Mouse (Mus musculus): ENCODE measurements around the gene Klk1b11.
"Not testable (repeated sequence)": the region's sequence is repeated elsewhere in the genome, so short reads cannot be mapped to it uniquely, and the experiment has no call there.

The Klk1b11 gene

DNA sequence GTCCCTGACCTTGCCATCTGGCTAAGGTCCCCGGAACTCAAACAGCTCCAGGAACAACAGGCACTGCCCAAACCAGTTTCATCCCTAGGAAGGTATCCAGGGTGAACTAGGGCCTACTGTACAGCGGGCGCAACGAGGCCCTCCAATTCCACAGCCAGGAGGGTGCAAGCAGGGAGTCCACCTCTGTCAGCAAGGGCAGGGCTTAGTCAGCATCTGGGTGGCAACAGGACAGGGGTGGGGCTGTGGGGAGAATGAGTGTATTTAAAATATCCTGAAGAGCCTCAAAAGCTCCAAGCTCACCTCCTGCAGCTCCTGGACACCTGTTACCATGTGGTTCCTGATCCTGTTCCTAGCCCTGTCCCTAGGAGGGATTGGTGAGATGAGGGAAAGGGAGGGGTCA lies at the start of gene Klk1b11:
Klk1b11 (plus strand) TSS at position 301 of the 400 bp plus-strand sequence.
- not testable (repeated sequence) for DNase-seq (ENCODE audit: low spot score in 2 of 2)

DNA sequence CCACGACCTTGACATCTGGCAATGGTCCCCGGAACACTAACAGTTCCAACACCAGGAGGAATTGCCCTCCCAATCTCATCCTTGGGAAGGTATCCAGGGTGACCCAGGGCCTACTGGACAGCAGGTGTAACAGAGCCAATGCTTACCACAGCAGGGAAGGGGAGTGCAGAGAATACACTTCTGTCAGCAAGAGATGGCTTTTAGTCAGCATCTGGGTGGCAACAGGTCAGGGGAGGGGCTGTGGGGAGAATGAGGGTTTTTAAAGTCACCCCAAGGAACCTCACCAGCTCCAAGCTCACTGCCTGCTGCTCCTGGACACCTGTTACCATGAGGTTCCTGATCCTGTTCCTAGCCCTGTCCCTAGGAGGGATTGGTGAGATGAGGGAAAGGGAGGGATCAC lies 45.3 kb upstream of the Klk1b11 start, which contains the start of gene Klk1b8:
Klk1b8 (plus strand) TSS at position 301 of the 400 bp plus-strand sequence.
- no peak for DNase-seq (ENCODE audit: low spot score in 2 of 2)

DNA sequence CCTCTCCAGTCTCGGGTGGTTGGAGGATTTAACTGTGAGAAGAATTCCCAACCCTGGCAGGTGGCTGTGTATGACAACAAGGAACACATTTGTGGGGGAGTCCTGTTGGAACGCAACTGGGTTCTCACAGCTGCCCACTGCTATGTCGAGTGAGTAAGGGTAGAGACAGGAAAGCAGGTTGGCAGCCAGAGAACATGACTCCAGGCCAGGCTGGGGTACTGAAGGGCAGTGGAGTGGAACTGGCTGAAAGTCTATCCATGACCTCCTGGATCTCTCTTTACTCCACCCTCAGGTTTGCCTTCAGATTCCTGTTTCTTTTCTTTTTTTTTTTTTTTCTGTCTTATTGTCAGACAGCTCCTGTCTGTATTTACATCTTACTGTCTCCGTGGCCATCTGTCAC lies 43.0 kb upstream of the Klk1b11 start:
- no peak for DNase-seq (ENCODE audit: low spot score in 2 of 2)

DNA sequence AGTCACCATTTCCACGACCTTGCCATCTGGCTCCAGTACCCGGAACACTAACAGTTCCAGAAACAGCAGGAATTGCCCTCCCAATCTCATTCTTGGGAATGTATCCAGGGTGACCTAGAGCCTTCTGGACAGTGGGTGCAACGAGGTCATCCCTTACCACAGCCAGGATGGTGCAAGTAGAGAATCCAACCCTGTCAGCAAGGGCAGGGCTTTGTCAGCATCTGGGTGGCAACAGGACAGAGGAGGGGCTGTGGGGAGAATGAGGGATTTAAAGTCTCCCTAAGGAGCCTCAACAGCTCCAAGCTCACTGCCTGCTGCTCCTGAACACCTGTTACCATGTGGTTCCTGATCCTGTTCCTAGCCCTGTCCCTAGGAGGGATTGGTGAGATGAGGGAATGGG lies 29.2 kb upstream of the Klk1b11 start, which contains the start of gene Klk1b1:
Klk1b1 (plus strand) TSS at position 301 of the 400 bp plus-strand sequence.
- no peak for DNase-seq (ENCODE audit: low spot score in 2 of 2)

DNA sequence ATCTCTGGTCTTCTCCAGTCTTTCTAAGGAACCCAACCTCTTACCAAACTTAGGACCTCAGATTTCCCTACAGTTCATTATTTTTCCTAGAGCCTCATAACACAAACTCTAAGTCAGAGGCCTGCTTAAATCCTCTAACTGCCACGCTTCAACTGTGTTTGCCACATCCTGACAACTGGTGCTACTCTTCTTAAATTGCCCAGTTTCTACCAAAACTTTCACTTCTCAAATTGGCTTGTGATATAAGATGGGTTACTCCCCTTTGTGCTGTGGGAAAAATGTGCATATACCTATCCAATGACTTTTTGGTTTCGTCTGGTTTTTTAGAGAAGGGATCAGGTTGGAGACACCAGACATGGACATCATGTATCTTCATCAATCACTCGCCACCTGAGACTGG lies 28.6 kb upstream of the Klk1b11 start:
- no peak for DNase-seq (ENCODE audit: low spot score in 2 of 2)

DNA sequence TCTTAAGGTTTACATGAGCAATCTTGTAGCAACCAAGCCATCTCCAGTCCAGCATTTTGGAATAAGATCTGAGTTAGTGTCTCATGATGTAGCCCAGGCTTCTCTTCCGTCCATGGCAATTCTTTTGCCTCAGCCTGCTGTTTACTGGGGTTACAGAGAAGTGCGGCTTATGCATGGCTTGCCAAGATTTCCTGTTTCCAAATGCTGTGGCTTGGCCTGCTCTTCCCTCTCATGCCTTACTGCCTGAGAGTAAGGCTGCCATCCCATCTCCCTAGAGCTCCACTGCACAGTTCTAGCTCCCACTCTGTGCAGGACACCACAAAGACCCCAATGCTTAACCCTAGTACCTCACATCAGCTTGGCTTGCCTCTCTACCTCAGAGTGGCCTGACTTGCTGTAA lies 28.1 kb upstream of the Klk1b11 start:
- DNase-seq (ENCODE audit: low spot score in 2 of 2): no peak

DNA sequence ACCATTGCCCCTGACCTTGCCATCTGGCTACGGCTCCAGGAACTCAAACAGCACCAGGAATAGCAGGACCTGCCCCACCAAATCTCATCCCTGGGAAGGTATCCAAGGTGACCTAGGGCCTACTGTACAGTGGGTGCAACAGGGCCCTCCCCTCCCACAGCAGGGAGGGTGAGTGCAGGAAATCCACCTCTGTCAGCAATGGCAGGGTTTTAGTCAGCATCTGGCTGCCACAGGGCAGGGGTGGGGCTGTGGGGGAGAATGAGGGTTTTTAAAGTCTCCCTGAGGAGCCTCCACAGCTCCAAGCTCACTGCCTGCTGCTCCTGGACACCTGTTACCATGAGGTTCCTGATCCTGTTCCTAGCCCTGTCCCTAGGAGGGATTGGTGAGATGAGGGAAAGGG lies 19.9 kb upstream of the Klk1b11 start, which contains the start of gene Klk1b9:
Klk1b9 (plus strand) TSS at position 301 of the 400 bp plus-strand sequence.
- DNase-seq (ENCODE audit: low spot score in 2 of 2): not testable (repeated sequence)

DNA sequence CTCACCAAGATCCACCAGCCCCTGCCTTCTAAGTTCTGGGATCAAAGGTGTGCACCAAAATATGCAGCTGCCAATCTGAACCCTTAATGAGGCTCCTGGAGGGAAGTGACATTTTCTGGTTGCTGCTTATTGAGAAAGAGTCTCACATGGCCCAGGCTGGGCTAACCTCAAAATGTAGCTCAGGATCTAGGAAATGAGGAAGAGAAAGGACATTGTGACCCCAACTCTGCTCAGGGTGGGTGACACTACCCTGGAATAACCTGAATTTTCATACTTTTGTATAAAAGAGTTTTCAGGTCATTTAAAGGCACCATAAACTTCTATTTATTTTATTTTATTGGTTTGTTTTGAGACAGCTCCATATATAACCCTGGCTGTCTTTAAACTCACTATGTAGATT lies 10.0 kb upstream of the Klk1b11 start:
- no peak for DNase-seq (ENCODE audit: low spot score in 2 of 2)

DNA sequence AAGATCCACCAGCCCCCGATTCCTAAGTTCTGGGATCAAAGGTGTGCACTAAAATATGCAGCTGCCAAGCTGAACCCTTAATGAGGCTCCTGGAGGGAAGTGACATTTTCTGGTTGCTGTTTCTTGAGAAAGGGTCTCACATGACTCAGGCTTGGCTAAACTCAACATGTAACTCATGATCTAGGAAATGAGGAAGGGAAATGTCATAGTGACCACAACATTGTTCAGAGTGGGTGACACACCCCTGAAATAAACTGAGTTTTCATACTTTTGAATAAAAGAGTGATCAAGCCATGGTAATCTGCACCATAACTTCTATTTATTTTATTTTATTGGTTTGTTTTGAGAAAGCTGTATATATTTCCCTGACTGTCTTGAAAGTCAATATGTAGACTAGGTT lies 856 bp upstream of the Klk1b11 start:
- not testable (repeated sequence) for DNase-seq (ENCODE audit: low spot score in 2 of 2)

DNA sequence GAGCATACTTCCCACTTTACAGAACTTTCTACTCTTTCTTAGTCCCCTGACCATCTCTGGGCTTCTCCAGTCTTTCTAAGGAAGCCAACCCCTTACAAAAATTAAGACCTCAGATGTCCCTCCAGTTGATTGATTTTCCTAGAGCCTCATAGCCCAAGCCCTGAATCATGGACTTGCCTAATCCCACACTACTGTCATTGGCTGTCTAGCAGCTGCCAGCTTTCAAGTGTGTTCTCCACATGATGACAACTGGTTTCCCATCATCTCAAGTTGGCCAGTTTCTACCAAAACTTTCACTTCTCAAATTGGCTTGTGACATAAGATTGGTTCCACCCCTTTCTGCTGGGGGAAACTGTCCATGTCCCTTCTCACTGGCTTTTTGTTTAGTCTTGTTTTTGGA lies 9.2 kb downstream of the Klk1b11 start:
- no peak for DNase-seq (ENCODE audit: low spot score in 2 of 2)

DNA sequence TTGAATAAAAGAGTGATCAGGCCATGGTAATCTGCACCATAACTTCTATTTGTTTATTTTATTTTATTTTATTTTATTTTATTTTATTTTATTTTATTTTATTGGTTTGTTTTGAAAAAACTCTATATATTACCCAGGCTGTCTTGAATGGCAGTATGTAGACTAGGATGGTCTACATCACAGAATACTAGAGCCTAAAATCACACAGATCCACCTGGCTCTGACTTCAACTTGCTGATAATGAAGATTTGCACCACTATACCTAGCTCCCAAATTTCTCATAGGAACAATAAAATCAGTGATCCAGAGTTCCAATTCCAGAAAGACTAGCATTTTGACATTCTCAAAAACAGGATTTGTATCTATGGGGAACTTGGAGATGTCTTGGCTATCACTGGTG lies 16.2 kb downstream of the Klk1b11 start, which contains the start of gene Klk1b26:
Klk1b26 (plus strand) TSS at position 301 of the 400 bp plus-strand sequence.
- DNase-seq (ENCODE audit: low spot score in 2 of 2): not testable (repeated sequence)

DNA sequence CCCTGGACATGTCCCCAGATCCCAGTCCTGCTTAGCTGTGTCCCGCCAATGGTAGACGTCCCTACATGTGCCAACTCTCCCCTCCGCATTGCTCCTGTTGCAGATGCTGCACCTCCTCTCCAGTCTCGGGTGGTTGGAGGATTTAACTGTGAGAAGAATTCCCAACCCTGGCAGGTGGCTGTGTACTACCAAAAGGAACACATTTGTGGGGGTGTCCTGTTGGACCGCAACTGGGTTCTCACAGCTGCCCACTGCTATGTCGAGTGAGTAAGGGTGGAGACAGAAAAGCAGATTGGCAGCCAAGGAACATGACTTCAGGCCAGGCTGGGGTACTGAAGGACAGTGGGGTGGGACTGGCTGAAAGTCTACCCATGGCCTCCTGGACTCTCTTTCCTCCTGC lies 19.0 kb downstream of the Klk1b11 start:
- DNase-seq (ENCODE audit: low spot score in 2 of 2): peak in 1 of 2 experiments; percentile 5

DNA sequence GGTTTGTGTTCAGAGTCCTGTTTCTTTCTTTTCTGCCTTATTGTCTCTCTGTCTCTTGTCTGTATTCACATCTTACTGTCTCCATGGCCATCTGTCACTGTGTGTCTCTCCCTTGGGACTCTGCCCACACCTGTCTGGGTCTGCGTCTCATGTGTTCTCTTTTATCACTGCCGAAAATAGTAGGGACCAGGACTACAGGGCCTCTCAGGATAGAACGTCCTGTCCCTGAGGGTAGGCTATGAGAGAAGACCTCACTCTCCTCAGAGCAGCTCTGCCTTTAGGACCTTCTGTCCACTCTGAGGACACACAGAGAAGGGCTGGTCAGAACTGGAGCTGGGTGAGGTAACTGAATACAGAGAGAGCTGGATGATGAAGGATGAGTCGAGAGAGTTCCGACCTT lies 19.4 kb downstream of the Klk1b11 start:
- no peak for DNase-seq (ENCODE audit: low spot score in 2 of 2)

All from frontal cortex, postnatal 25 days (tissue).